Mouse (Mus musculus) cerebral cortex, adult 2 months (tissue): ENCODE data around the gene Vamp9.

Experiments used
- WGBS: fragments of 180-500 bp; shearing (Covaris S2); methylation state at CpG from one replicate; pipeline ENCODE4 v1.1.7; 2018; 5-methylcytosine and 5-hydroxymethylcytosine counted together

The Vamp9 gene

DNA sequence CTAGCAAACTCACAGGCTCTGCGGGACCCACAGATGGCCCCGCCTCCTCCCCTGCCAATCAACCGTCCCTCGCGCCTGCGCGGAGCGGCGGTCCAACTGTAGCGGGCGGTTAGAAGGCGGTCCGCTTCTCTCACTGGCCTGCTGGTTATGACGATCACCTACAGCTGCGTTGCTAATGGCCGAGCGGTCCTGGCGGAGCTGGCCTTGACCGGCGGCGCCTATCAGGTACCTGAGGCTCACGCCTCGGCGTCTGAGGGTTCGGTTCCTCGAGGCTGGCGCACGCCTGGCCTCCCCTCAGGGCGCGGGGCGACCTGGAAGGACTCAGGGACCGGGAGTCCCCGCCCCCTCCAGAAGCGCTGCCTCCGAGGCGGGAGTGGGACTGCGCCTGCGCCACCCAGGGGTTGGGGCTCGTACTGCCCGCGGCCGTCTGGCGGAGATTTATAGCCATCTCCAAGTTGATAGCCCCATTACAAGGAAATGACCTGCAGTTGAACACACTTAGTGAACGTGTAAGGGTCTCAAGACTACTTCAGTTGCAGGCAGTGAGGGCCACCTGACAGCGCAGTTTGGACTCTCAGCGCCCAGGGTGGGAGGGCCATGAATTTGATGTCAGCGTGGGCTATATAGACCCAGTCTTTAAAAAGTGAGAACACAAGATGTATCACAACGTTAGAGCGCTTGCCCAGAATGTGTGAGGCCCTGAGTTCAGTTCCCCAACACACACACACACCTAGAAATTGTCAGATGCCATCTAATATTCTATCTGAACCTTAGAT lies at the start of gene Vamp9:
Gene Vamp9, plus strand, starts transcription at position 74 of the 776 bp plus-strand sequence.
- 4% methylated on average over 49 of the region's 49 CpGs for WGBS

GRCm38 (mm10) chr5:99857106-99857637 lies 48.9 kb upstream of the Vamp9 start:
- 68% methylated on average over 14 of the region's 14 CpGs for WGBS

GRCm38 (mm10) chr5:99859637-99860433 lies 46.2 kb upstream of the Vamp9 start:
- WGBS = 83% methylated on average over 13 of the region's 13 CpGs

DNA sequence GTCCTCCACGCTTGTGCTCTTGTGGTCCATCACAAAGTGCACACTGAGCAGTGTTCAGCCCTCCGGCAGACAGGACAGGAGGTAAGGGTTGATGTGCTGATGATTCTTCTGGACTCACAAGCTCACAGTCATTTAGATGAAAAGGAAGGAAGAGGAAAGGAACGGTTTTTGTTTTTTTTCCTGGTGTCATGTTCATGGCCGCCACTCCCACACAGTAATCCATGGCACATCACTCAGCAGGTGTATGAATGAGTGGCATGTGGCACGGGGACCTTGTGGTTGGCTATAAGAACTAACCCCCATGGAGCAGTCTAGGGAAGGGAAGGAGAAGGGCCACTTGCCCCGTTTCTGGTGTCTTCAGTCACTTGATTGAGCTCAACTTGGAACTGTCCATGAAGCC lies 44.2 kb upstream of the Vamp9 start:
- 86% methylated on average over 6 of the region's 6 CpGs for whole genome bisulfite sequencing

DNA sequence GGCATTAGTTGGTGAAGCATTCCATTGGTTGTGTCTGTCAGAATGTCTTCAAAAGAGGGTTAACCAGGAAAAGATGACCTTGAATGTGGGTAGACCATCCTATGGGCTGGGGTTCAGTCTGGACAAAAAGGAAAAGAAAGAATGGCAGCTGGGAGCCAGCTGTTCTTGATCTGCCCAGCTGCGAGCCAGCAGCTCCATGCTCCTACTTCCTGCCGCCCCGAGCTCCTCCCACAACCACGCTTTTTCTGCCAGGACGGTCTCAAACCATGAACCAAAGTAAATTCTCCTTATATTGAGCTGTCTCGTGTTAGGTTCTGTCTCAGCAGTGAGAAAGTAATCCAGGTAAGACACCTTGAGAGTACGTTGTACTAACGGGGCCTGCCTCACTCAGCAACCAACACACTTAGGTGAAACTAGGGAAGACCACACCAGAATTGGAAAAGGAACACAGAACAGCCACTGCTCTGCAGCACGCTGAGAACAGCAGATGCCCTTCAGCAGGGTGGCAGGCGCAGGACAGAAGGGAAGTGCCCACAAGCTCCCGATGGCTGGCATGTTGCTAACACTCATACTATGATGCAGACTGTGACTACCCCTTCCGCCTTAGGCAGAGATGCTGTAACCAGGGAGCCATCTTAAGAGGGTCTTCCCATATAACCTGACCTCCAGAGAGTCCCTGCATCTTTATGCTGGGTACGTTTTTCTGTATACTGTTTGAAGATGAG lies 42.2 kb upstream of the Vamp9 start:
- WGBS = 83% methylated on average over 13 of the region's 13 CpGs

GRCm38 (mm10) chr5:99865779-99866178 lies 40.3 kb upstream of the Vamp9 start:
- WGBS = 82% methylated on average over 1 of the region's 1 CpGs

GRCm38 (mm10) chr5:99868286-99868685 lies 37.8 kb upstream of the Vamp9 start:
- 92% methylated on average over 17 of the region's 17 CpGs for WGBS

GRCm38 (mm10) chr5:99868923-99869322 lies 37.1 kb upstream of the Vamp9 start:
- 91% methylated on average over 9 of the region's 9 CpGs for WGBS

- WGBS = 86% methylated on average over 9 of the region's 9 CpGs
These were observed 28.5 kb upstream of the Vamp9 start for GRCm38 (mm10) chr5:99877565-99877964.

DNA sequence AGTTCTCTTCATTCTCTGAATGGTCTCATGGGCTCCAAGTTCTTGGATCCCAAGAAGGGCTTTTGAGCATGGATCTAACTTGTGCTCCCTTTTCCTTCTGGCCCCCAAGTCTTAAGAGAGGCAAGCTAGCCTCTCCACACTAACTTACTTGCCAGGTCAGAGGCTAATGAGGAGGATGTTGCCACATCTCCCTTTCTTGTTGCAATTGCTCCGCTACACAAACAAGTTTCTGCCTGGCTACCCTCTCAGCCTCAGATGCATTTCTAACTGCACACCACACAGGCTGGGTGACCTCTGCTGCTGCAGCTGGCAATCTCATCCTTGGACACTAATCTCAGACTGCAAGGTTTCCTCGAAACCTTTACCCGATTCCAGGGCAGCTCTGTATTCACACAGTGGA lies 23.6 kb upstream of the Vamp9 start:
- 93% methylated on average over 3 of the region's 3 CpGs for WGBS

- 93% methylated on average over 4 of the region's 4 CpGs for WGBS
These were observed 22.0 kb upstream of the Vamp9 start for GRCm38 (mm10) chr5:99884035-99884434.

DNA sequence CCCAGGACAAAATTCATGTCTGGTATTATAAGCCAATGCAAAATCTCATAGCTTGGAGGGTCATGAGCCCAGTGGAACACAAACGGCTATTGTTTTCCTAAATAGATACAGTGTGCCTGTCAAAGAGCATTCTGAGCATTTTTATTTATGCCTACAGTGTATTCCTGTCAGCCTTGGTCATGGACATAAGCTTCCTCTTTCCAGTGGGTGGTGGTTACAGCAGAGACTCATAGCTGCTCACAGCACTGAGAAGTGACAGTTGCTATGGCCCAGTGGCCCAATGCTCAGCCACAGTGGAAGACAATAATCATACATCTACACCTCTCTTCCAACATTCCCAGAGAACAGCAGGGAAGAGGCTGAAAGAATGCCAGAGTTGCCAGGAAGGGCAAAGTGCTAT lies 18.9 kb upstream of the Vamp9 start:
- WGBS = 76% methylated on average over 1 of the region's 1 CpGs

DNA sequence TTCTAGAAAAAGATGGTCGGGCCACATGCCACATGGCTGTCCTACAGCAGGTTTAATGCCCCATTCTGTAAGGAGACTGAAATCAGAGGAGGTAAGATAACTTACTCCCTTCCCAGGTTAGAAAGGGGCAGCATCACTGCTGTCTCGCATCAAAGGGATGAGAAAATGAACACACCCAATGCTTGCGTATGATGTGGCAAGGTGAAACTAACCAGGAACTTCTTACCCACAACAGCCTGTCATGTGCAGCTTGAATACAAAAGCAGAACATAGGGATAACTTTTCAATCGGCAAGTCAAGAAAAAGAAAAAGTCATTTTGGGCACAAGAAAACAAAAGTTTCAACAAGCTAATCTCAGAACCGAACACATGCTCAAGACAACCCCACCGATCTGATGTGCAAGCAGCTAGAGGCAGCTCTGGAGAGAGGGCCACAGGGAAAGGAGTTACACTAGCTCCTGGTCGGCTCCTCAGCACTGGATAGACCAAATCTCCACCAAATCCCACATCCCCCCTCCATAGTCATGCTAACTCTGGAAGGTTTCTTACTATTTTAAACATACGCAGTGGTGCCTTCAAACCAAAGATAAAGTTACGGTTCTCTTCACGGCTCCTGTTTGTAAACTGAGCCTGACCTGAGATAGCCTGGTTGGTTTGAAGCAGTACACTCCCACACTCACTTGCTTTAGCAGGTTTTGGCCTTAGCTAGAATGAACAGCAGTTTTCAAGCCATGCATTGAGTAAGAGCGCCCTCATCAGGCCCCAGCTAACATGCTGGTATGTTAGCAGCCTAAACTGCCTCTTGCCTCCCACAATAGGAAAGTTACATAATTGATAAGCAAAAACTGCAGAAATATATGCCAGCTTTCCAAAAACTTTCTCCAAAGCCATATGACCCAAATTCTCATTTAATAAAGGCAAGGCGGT lies 14.3 kb upstream of the Vamp9 start:
- 55% methylated on average over 12 of the region's 12 CpGs for WGBS

GRCm38 (mm10) chr5:99900041-99900440 lies 6.0 kb upstream of the Vamp9 start:
- WGBS = 6% methylated on average over 6 of the region's 6 CpGs

GRCm38 (mm10) chr5:99905731-99906130 lies 323 bp upstream of the Vamp9 start:
- 73% methylated on average over 7 of the region's 7 CpGs for WGBS

DNA sequence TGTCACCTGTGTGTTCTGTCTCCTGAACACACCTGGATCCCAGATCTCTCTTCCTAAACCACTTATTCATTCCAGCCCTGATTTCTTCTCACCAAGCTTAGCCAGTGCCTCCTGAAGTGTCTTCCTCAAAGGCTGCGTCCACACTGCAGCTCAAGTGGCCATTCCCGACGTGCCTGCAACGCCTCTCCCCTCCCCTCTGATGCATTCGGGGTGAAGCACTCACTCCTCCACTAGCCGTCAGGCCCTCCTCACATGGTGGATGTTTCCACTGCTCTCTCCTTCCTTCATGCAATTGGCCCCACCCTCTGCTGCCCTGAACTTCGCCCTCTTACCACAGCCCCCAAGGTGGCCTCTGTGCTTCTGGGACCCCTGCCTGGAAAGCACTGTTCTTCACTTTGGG lies 9.4 kb downstream of the Vamp9 start:
- 64% methylated on average over 7 of the region's 7 CpGs for WGBS

GRCm38 (mm10) chr5:99922033-99922432 lies 16.0 kb downstream of the Vamp9 start:
- WGBS = 75% methylated on average over 8 of the region's 8 CpGs

GRCm38 (mm10) chr5:99927951-99928350 lies 21.9 kb downstream of the Vamp9 start:
- 68% methylated on average over 4 of the region's 4 CpGs for WGBS

- 91% methylated on average over 6 of the region's 6 CpGs for WGBS
These were observed 25.9 kb downstream of the Vamp9 start for GRCm38 (mm10) chr5:99931910-99932309.

DNA sequence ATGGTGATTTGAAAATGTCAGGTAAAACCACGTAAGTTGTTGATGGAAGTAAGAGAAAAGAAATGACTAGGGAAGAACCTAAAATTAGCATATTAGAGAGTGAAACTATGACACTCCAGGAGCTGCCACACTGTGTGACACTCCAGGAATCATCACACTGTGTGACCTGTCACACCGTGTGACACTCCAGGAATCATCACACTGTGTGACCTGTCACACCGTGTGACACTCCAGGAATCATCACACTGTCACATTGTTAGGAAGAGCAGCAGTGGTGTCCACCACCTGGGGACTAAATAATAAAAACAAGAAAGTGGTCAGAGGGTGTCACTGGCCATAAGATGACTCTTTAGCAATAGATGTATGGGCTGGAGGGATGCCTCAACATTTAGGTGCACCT lies 33.4 kb downstream of the Vamp9 start:
- WGBS = 74% methylated on average over 3 of the region's 3 CpGs

GRCm38 (mm10) chr5:99941273-99941672 lies 35.2 kb downstream of the Vamp9 start:
- 85% methylated on average over 10 of the region's 10 CpGs for WGBS
